Mouse (Mus musculus) liver, embryonic 11.5 days (tissue): Measurements from ENCODE around the gene Ppp1r12a. TPM values are rescaled to one million over a fixed set of nuclear protein-coding genes. Genes with fewer than 3 reads are reported as not detected.

Experiments used
- ATAC-seq: fragments of 200-750 bp; cut with Nextera tagmentation; replicated peaks from 2 replicates; pipeline ENCODE4 v1.8.0; 2017; ENCODE audit warnings: moderate number of reproducible peaks, mild to moderate bottlenecking, moderate TSS enrichment, moderate library complexity; ENCODE audit not compliant: low FRiP score
- DNase-seq: peaks from one replicate; pipeline ENCODE4 v3.0.0-alpha.2; 2017; ENCODE audit warnings: low spot score
- H3K27ac ChIP-seq: fragments of 300-500 bp; sonication (generic); 2 replicates; pipeline ENCODE4 v1.5.1; 2014; ENCODE audit warnings: mild to moderate bottlenecking, low read depth, low read length, control low read depth
- H3K27me3 ChIP-seq: fragments of 300-500 bp; sonication (generic); replicated peaks from 2 replicates; pipeline ENCODE4 v1.6.1; 2014; ENCODE audit warnings: low read length, mixed read lengths; ENCODE audit not compliant: control insufficient read depth, insufficient read depth
- H3K36me3 ChIP-seq: fragments of 300-500 bp; sonication (generic); 2 replicates; pipeline ENCODE4 v1.6.1; 2014; ENCODE audit warnings: mild to moderate bottlenecking, low read length, moderate library complexity, mixed read lengths; ENCODE audit not compliant: control insufficient read depth, insufficient read depth
- H3K4me1 ChIP-seq: fragments of 300-500 bp; sonication (generic); replicated peaks from 2 replicates; pipeline ENCODE4 v1.6.1; 2014; ENCODE audit warnings: low read length, mixed read lengths; ENCODE audit not compliant: control insufficient read depth, insufficient read depth
- H3K4me2 ChIP-seq: fragments of 300-500 bp; sonication (generic); 2 replicates; pipeline ENCODE4 v1.6.1; 2014; ENCODE audit warnings: mild to moderate bottlenecking, control low read depth, moderate library complexity
- H3K4me3 ChIP-seq: fragments of 300-500 bp; sonication (generic); 2 replicates; pipeline ENCODE4 v1.5.1; 2014; ENCODE audit warnings: low read depth, low read length, control low read depth
- H3K9ac ChIP-seq: fragments of 300-500 bp; sonication (generic); 2 replicates; pipeline ENCODE4 v1.6.1; 2014; ENCODE audit warnings: low read depth, low read length, control low read depth
- H3K9me3 ChIP-seq: fragments of 300-500 bp; sonication (generic); 2 replicates; pipeline ENCODE4 v1.6.1; 2016; ENCODE audit warnings: low read length, inconsistent platforms, mixed read lengths; ENCODE audit not compliant: control insufficient read depth
- WGBS: fragments of 180-500 bp; shearing (Covaris S2); extraction: QIAGEN DNeasy Blood & Tissue Kit; methylation state at CpG from one replicate; pipeline ENCODE4 v1.1.7; 2014; 5-methylcytosine and 5-hydroxymethylcytosine counted together
- polyA plus RNA-seq: library from polyadenylated mRNA; unstranded; fragments of >200 nt; fragmentation: Nextera tagmentation; extraction: Ambion mirVana; gene quantifications from 2 replicates; pipeline ENCODE4 v1.2.1, GENCODE M21; 2014

The Ppp1r12a gene
- polyA plus RNA-seq, 1 experiment from 2014 or later, result 69.4 TPM

GRCm38 (mm10) chr10:108332571-108333541, 170.9 kb downstream of the Ppp1r12a start:
- WGBS, result under 1% methylated on average over 100 of the region's 129 CpGs
- DNase-seq (peak; percentile 68), ATAC-seq (peak; percentile 53)
- Histone ChIP-seq H3K9ac (peak overlapping the region; percentile 82), H3K36me3 (0 out of 2 replicates have a peak, but pooled peaks cover 2% of the 10 kb centered on the region), H3K9me3 (no peaks in the 10 kb centered on the region), H3K27me3 (peaks cover 6% of the 10 kb centered on the region), H3K4me2 (peak overlapping the region; percentile 93), H3K4me1 (no peaks in the 10 kb centered on the region; the same call in 1 of the 2 replicates), H3K27ac (peak overlapping the region; percentile 68), H3K4me3 (peak overlapping the region; percentile 79)

DNA sequence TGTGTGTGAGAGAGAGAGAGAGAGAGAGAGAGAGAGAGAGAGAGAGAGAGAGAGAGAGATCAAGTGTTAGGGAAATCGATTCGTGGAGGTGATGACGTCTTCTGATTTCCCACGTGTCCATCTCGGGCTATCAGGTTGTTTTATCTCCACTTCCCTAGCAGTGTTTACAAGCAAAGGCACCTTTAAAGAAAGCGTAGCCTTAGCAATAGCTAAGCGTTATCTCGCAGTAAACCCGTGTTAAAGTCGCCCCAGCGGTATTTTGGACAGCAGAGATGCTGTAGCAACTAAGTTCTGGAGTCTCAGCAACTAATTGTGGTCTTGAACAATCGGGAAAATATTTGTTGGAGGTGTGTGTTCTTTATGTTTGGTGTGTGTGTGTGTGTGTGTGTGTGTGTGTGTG, 171.6 kb downstream of the Ppp1r12a start:
- DNase-seq (no peak), ATAC-seq (no peak)
- peak overlapping the region; percentile 79 for H3K4me3 ChIP-seq
- H3K4me2 ChIP-seq, result peak overlapping the region; percentile 93
- H3K4me1 ChIP-seq, result no peaks in the 10 kb centered on the region; the same call in 1 of the 2 replicates
- no peaks in the 10 kb centered on the region for H3K9me3 ChIP-seq
- WGBS, result 8% methylated on average over 12 of the region's 12 CpGs
- peaks cover 6% of the 10 kb centered on the region for H3K27me3 ChIP-seq
- H3K36me3 ChIP-seq, result 0 out of 2 replicates have a peak, but pooled peaks cover 2% of the 10 kb centered on the region
- H3K9ac ChIP-seq, result no peak overlapping the region; the same call in 1 of the 2 replicates
- no peak overlapping the region; the same call in 1 of the 2 replicates for H3K27ac ChIP-seq

Other genes with a start within 250 kb of the Ppp1r12a start
- 12.8 and 13.7 TPM in 2 replicates for gene Pawr, start 169.9 kb downstream of the Ppp1r12a start, polyA plus RNA-seq